Mouse (Mus musculus) liver, postnatal 0 days (tissue): Measurements from ENCODE around the gene Gipc2. TPM values are rescaled to one million over a fixed set of nuclear protein-coding genes. Genes with fewer than 3 reads are reported as not detected.

Experiments used
- ATAC-seq: fragments of 200-750 bp; cut with Nextera tagmentation; 2 replicates; pipeline ENCODE4 v1.8.0; 2017; ENCODE audit warnings: mild to moderate bottlenecking, moderate library complexity
- DNase-seq: peaks from one replicate; pipeline ENCODE4 v3.0.0-alpha.2; 2016
- H3K27ac ChIP-seq: fragments of 300-500 bp; sonication (generic); 2 replicates; pipeline ENCODE4 v1.5.1; 2014; ENCODE audit warnings: antibody characterized with exemption, moderate library complexity, mild to moderate bottlenecking, low read depth
- H3K27me3 ChIP-seq: fragments of 300-500 bp; sonication (generic); 2 replicates; pipeline ENCODE4 v1.6.1; 2014; ENCODE audit warnings: low read length, control low read depth, mixed read lengths; ENCODE audit not compliant: insufficient read depth
- H3K36me3 ChIP-seq: fragments of 300-500 bp; sonication (generic); replicated peaks from 2 replicates; pipeline ENCODE4 v1.6.1; 2014; ENCODE audit warnings: mild to moderate bottlenecking, control low read depth, low read length, moderate library complexity, mixed read lengths; ENCODE audit not compliant: insufficient read depth
- H3K4me1 ChIP-seq: fragments of 300-500 bp; sonication (generic); 2 replicates; pipeline ENCODE4 v1.6.1; 2014; ENCODE audit warnings: antibody characterized with exemption, mild to moderate bottlenecking, control low read depth; ENCODE audit not compliant: insufficient read depth
- H3K4me2 ChIP-seq: fragments of 300-500 bp; sonication (generic); 2 replicates; pipeline ENCODE4 v1.6.1; 2014; ENCODE audit warnings: low read depth, mild to moderate bottlenecking, low read length, moderate library complexity, mixed read lengths
- H3K4me3 ChIP-seq: fragments of 300-500 bp; sonication (generic); 2 replicates; pipeline ENCODE4 v1.5.1; 2014; ENCODE audit warnings: low read depth, low read length
- H3K9ac ChIP-seq: fragments of 300-500 bp; sonication (generic); replicated peaks from 2 replicates; pipeline ENCODE4 v1.6.1; 2014; ENCODE audit warnings: mild to moderate bottlenecking, moderate library complexity
- H3K9me3 ChIP-seq: fragments of 300-500 bp; sonication (generic); 2 replicates; pipeline ENCODE4 v1.6.1; 2016; ENCODE audit warnings: mild to moderate bottlenecking, control low read depth, low read length, mixed read lengths
- CTCF ChIP-seq: sonication (generic); IDR thresholded peaks from 2 replicates; pipeline ENCODE4 v1.5.1; 2016; ENCODE audit warnings: antibody characterized with exemption, low read depth
- EP300 ChIP-seq: IDR thresholded peaks from 2 replicates; pipeline ENCODE4 v1.6.1; 2016; ENCODE audit warnings: antibody characterized with exemption, low read depth, mild to moderate bottlenecking
- WGBS: fragments of 180-500 bp; shearing (Covaris S2); extraction: QIAGEN DNeasy Blood & Tissue Kit; methylation state at CpG from one replicate; pipeline ENCODE4 v1.1.7; 2014; ENCODE audit not compliant: insufficient replicate concordance; 5-methylcytosine and 5-hydroxymethylcytosine counted together
- polyA plus RNA-seq: library from polyadenylated mRNA; unstranded; fragments of >200 nt; fragmentation: Nextera tagmentation; extraction: Ambion mirVana; gene quantifications from 2 replicates; pipeline ENCODE4 v1.2.1, GENCODE M21; 2015

The Gipc2 gene
- polyA plus RNA-seq, 1 experiment from 2014 or later, result 3.5 TPM

DNA sequence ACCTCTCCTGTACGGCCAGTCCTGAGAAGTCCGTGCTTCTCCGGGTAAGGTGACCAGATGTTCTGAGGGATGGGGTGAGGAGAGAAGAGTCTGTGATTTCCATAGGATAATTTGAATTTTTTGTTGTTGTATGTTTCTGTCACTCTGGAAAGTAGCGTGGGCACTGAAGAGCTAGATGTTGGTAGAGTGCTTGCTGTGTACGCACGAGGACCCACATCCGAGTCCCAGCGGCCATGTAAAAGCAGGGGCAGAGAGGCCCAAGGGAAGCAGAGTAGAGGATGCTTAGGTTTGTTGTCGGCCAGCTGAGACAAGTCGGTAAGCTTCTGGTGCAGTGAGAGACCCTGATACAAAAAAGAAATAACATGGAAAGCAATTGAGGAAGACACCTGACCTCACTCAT, 2.0 kb upstream of the Gipc2 start:
- Histone ChIP-seq H3K36me3 (no peaks in the 10 kb centered on the region), H3K9ac (no peak overlapping the region), H3K4me2 (no peak overlapping the region), H3K4me3 (no peak overlapping the region), H3K9me3 (no peaks in the 10 kb centered on the region), H3K27ac (no peak overlapping the region), H3K4me1 (peaks cover 10% of the 10 kb centered on the region; the same call in 1 of the 2 replicates), H3K27me3 (peaks cover 29% of the 10 kb centered on the region)
- WGBS, result 88% methylated on average over 10 of the region's 10 CpGs
- ATAC-seq (no peak), DNase-seq (no peak)
- TF ChIP-seq EP300 (no peak), CTCF (no peak)

DNA sequence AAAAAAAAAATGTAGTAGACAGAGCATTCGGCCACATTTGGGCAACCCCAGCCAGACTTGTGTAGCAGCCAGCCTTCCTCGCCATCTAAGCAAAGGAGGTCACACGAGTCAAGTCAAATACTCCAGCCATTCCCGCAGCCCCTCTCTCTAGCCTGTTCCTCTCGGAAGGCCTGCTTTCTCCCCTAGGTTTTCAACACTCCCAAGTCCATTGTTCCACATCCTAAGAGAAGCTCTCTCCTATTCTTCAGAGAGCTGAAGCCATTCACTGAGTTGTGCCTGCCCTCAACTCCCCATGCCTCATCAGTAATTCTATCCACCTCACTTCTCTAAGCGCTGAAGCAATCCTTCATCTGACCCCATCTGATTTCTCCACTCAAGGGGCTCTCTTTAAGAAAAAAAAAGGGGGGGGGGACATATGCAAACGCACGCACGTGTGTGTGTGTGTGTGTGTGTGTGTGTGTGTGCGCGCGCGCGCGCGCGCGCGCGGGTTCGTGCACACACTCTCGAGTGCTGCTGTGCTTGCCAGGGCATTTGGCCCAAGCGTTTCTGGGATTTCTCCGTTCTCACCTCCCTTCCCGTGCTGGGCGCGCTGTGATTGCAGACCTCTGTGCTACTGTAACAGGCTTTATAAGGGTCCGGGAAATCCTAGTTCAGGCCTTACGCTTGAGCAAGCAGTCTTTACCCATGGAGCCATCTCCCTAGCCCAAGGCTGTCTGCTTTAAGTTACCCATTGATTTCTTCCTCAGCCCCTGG, 845 bp upstream of the Gipc2 start:
- ATAC-seq (no peak), DNase-seq (no peak)
- H3K4me3 ChIP-seq, result no peak overlapping the region
- H3K4me2 ChIP-seq, result no peak overlapping the region; the same call in 1 of the 2 replicates
- H3K9ac ChIP-seq, result no peak overlapping the region
- peaks cover 29% of the 10 kb centered on the region for H3K27me3 ChIP-seq
- no peaks in the 10 kb centered on the region for H3K9me3 ChIP-seq
- WGBS, result 25% methylated on average over 29 of the region's 29 CpGs
- no peak overlapping the region for H3K27ac ChIP-seq
- H3K4me1 ChIP-seq, result peaks cover 10% of the 10 kb centered on the region; the same call in 1 of the 2 replicates
- no peaks in the 10 kb centered on the region for H3K36me3 ChIP-seq
- TF ChIP-seq EP300 (no peak), CTCF (no peak)

DNA sequence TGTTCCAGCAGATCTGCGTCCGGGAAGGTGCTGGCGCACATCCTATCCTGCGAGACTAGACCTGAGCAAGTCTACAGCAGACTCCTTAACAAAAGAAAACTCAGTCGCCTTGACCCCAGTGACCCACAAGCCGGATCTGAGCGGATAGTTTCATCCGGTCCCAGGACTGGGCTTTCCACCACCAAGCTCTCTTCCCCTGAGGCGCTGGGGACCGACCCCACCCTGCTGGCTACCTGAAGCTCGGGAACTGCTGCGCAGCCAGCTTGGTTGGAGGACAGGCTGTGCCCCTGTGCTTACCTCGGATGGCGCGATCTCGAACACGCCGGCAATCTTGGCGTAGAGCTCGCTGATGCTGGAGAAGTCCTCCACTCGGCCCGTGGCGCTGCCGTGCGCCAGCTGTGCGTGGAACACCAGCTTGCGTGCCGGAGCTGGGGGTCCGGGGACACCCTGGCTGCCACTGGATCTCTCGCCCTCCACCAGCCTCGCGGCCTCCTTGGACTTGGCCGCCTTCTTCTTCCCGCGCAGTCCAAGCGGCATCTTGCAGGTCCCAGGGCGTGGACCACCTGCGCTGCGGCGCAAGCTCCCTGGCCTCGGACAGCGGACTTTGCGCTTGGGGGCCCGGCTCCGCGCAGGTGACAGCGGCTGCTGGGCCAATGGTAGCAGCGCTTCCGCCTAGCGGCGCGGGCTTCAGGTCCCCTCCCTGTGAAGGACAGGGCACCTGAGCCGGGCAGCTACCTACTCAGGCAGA, 505 bp downstream of the Gipc2 start:
- 3% methylated on average over 43 of the region's 53 CpGs for WGBS
- H3K4me3 ChIP-seq, result peak overlapping the region; percentile 57
- H3K36me3 ChIP-seq, result no peaks in the 10 kb centered on the region
- TF ChIP-seq CTCF (no peak), EP300 (no peak)
- peak overlapping the region; percentile 64 for H3K27ac ChIP-seq
- peak; percentile 81 for ATAC-seq
- H3K27me3 ChIP-seq, result peaks cover 29% of the 10 kb centered on the region
- peak; percentile 54 for DNase-seq
- peak overlapping the region; percentile 85 for H3K4me2 ChIP-seq
- H3K9ac ChIP-seq, result peak overlapping the region; percentile 59
- no peaks in the 10 kb centered on the region for H3K9me3 ChIP-seq
- H3K4me1 ChIP-seq, result peaks cover 4% of the 10 kb centered on the region; the same call in 1 of the 2 replicates

DNA sequence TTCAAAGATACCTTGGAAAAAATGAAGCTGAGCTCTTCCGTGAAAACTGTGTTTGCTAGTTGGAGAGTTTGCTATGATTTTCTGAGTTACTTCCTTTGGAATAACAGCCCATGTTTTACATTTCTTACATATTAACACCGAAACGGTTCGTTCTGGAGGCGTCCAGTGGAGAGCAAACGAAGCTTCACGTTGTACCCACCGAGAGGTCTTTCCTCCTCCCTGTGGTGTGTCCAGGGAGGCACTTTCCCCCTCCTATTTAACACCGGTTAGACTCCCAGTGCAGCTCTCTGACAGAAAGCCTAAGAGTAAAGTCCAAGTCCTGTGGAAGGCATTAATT, 1.0 kb downstream of the Gipc2 start:
- Histone ChIP-seq H3K27me3 (peaks cover 29% of the 10 kb centered on the region), H3K36me3 (no peaks in the 10 kb centered on the region), H3K4me1 (peaks cover 2% of the 10 kb centered on the region; the same call in 1 of the 2 replicates), H3K4me3 (peak overlapping the region; percentile 57), H3K4me2 (peak overlapping the region; percentile 85), H3K9ac (no peak overlapping the region), H3K9me3 (no peaks in the 10 kb centered on the region), H3K27ac (no peak overlapping the region)
- no peak for DNase-seq
- 21% methylated on average over 9 of the region's 9 CpGs for WGBS
- peak; percentile 37; the same call in 1 of the 2 replicates for ATAC-seq
- TF ChIP-seq EP300, result no peak
- TF ChIP-seq CTCF, result no peak

DNA sequence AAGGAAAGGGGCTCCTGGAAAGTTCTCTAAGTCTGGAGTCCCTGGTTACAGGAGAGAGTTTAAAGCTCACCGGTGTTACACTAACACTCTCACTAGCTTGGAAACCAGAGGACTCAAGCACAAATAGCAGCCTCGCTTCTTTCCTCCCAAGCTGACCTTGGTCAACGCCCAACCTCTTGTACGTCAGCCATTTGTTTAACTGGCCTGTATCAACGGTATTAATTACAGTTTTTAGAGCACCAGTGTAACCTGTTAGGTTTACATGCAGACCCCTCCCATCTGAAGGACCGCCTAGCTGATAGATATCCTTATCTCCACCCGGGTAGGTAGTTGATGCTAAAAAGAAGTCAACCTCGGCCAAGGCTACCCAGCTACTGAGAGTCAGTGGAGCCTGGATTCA, 2.7 kb downstream of the Gipc2 start:
- Histone ChIP-seq H3K36me3 (no peaks in the 10 kb centered on the region), H3K27me3 (peaks cover 29% of the 10 kb centered on the region), H3K27ac (no peak overlapping the region), H3K9me3 (no peaks in the 10 kb centered on the region), H3K4me1 (peaks cover 2% of the 10 kb centered on the region; the same call in 1 of the 2 replicates), H3K9ac (no peak overlapping the region), H3K4me3 (no peak overlapping the region), H3K4me2 (no peak overlapping the region)
- no peak for TF ChIP-seq CTCF
- no peak for TF ChIP-seq EP300
- ATAC-seq (no peak), DNase-seq (no peak)
- 80% methylated on average over 8 of the region's 8 CpGs for WGBS

DNA sequence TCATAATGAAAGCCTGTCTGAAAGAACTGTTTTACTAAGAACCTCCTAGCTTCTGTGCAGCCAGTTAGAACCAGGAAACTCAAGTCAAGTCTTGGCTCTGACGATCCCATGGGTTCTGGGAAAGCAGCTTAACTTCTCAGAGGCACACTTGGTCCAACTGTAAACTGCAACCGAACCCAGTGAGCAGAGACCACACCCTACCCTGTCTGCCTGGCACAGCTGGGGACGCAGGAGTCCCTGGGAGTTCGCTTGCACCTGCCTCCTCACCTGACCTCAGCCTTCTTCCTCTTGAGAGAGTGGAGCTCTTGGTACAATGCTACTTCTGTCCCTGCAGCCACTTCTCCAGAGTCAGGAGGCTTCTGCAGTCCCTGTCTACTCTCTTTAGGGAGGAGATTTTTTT, 5.4 kb downstream of the Gipc2 start:
- Histone ChIP-seq H3K9me3 (no peaks in the 10 kb centered on the region), H3K4me3 (no peak overlapping the region), H3K27me3 (peaks cover 12% of the 10 kb centered on the region), H3K4me1 (no peaks in the 10 kb centered on the region), H3K27ac (no peak overlapping the region), H3K4me2 (no peak overlapping the region), H3K36me3 (no peaks in the 10 kb centered on the region), H3K9ac (no peak overlapping the region)
- no peak for DNase-seq
- WGBS, result 59% methylated on average over 4 of the region's 4 CpGs
- TF ChIP-seq CTCF, result no peak
- TF ChIP-seq EP300, result no peak
- ATAC-seq, result no peak
